Mouse (Mus musculus) neural tube, embryonic 15.5 days (tissue): Measurements from ENCODE around the gene Stil. TPM values are rescaled to one million over a fixed set of nuclear protein-coding genes. Genes with fewer than 3 reads are reported as not detected.
A peak's percentile ranks its signal among the peaks of the same experiment; 100 is the strongest.
"Not testable (repeated sequence)": the region's sequence is repeated elsewhere in the genome, so short reads cannot be mapped to it uniquely, and the experiment has no call there.

Source experiments
- ATAC-seq: fragments of 200-750 bp; cut with Nextera tagmentation; 2 replicates; pipeline ENCODE4 v1.8.0; 2017; ENCODE audit warnings: mild to moderate bottlenecking, moderate TSS enrichment, moderate library complexity; ENCODE audit not compliant: low FRiP score
- H3K27ac ChIP-seq: fragments of 300-500 bp; sonication (generic); replicated peaks from 2 replicates; pipeline ENCODE4 v1.5.1; 2015; ENCODE audit warnings: mild to moderate bottlenecking, inconsistent platforms
- H3K27me3 ChIP-seq: fragments of 300-500 bp; sonication (generic); replicated peaks from 2 replicates; pipeline ENCODE4 v1.6.1; 2015; ENCODE audit warnings: inconsistent platforms
- H3K36me3 ChIP-seq: fragments of 300-500 bp; sonication (generic); 2 replicates; pipeline ENCODE4 v1.6.1; 2015; ENCODE audit warnings: inconsistent platforms
- H3K4me1 ChIP-seq: fragments of 300-500 bp; sonication (generic); 2 replicates; pipeline ENCODE4 v1.6.1; 2015; ENCODE audit warnings: inconsistent platforms
- H3K4me2 ChIP-seq: fragments of 300-500 bp; sonication (generic); 2 replicates; pipeline ENCODE4 v1.6.1; 2015; ENCODE audit warnings: inconsistent platforms, mild to moderate bottlenecking, moderate library complexity
- H3K4me3 ChIP-seq: fragments of 300-500 bp; sonication (generic); replicated peaks from 2 replicates; pipeline ENCODE4 v1.5.1; 2015; ENCODE audit warnings: mild to moderate bottlenecking, inconsistent platforms
- H3K9ac ChIP-seq: fragments of 300-500 bp; sonication (generic); replicated peaks from 2 replicates; pipeline ENCODE4 v1.6.1; 2015; ENCODE audit warnings: mild to moderate bottlenecking, inconsistent platforms
- H3K9me3 ChIP-seq: fragments of 300-500 bp; sonication (generic); replicated peaks from 2 replicates; pipeline ENCODE4 v1.6.1; 2016; ENCODE audit warnings: inconsistent platforms
- WGBS: fragments of 180-500 bp; shearing (Covaris S2); methylation state at CpG from one replicate; pipeline ENCODE4 v1.1.7; 2015; ENCODE audit warnings: mixed read lengths; 5-methylcytosine and 5-hydroxymethylcytosine counted together
- polyA plus RNA-seq: library from polyadenylated mRNA; unstranded; fragments of >200 nt; fragmentation: Nextera tagmentation; extraction: Ambion mirVana; gene quantifications from 2 replicates; pipeline ENCODE4 v1.2.1, GENCODE M21; 2015

Gene Stil
- polyA plus RNA-seq = 1.1 and 5.5 TPM in 2 replicates

DNA sequence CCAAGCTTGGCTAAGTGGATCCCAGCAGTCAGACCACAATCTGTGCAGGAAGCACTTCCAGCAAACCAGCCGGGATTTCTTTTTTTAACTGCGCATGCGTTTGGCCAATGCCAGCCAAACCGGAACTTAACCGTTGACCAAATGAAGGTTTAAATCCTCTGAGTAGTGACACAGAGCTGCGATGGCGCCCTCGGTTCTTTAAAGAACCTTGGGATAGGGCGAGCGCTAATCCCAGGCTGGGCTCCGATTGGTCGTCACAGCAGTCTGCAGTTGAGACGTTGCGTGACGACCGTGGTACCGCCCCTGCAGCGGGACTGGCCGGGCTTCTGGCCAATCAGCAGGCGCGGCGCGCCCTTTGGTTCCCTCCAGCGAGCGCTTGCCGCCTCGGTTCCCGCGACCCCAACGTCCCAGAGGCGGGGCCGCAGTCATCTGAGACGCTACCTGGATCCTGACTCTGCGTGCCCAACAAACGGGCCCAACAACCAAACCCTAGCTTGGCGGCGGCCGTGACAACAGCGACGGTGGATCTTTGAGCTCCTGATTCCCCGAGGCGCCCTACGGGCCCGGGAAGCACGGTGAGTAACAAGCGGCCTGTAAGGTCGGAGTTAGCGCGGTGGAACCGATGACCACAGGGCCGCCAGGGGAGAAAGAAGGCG, at the start of gene Stil:
Gene Stil (plus strand): TSS at position 387 of the 656 bp plus-strand sequence.
- Histone ChIP-seq H3K4me3 (peak within 1 kb of the TSS; percentile 53), H3K9ac (peak within 1 kb of the TSS; percentile 71), H3K4me2 (peak within 1 kb of the TSS; percentile 76), H3K27me3 (0 out of 2 replicates have a peak, but pooled peaks cover 3% of the 10 kb centered on the region), H3K9me3 (no peaks in the 10 kb centered on the region), H3K4me1 (peaks cover 8% of the 10 kb centered on the region), H3K27ac (peak within 1 kb of the TSS; percentile 95), H3K36me3 (no peaks in the 10 kb centered on the region)
- ATAC-seq = peak; percentile 100
- WGBS = under 1% methylated on average over 52 of the region's 52 CpGs

DNA sequence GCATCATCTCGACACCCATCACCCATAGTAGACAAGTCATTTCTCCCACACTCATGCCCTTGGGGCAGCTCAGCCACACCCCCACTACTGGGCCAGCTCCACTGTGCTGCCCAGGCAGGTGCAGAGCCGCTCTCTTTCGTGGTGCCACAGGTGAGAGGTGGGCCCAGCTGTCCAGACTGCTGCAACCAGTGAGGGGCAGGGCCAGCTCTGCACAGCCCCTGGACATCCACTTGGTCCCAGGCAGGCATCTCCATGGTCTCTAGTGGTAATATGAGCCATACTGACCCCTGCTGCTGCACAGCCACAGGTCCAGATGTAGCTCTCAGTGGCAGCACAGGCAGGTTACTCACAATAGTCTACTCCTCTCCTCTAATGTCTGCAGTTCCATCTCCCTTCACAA, 46.8 kb upstream of the Stil start:
- ATAC-seq = no peak
- Histone ChIP-seq H3K27me3 (peaks cover 4% of the 10 kb centered on the region), H3K4me1 (no peaks in the 10 kb centered on the region), H3K36me3 (peaks cover 3% of the 10 kb centered on the region; the same call in 1 of the 2 replicates), H3K27ac (no peak overlapping the region), H3K4me2 (no peak overlapping the region), H3K9me3 (no peaks in the 10 kb centered on the region), H3K4me3 (no peak overlapping the region), H3K9ac (no peak overlapping the region)
- 85% methylated on average over 3 of the region's 3 CpGs for WGBS

DNA sequence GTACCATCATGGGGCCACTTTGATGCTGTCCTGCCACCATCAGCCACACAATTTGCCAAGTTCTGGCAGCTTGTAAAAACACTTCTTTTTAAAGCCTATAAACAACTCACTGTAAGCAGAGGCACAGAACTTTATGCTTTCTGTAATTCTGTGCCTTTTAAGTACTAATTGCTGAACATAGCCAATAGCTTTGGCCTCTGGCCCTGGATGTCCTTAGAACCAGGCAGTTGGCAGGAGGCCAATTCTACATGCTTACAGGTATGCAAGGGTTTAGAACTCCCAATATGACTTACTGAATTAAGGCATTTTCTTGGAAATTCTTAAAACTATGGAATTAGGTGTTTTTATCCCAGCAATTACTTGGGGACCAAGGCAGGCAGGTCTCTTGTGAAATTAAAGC, 42.6 kb upstream of the Stil start:
- Histone ChIP-seq H3K9me3 (no peaks in the 10 kb centered on the region), H3K36me3 (peaks cover 9% of the 10 kb centered on the region), H3K4me1 (no peaks in the 10 kb centered on the region), H3K4me2 (no peak overlapping the region), H3K27me3 (no peaks in the 10 kb centered on the region), H3K9ac (no peak overlapping the region), H3K4me3 (no peak overlapping the region), H3K27ac (no peak overlapping the region)
- ATAC-seq = no peak

DNA sequence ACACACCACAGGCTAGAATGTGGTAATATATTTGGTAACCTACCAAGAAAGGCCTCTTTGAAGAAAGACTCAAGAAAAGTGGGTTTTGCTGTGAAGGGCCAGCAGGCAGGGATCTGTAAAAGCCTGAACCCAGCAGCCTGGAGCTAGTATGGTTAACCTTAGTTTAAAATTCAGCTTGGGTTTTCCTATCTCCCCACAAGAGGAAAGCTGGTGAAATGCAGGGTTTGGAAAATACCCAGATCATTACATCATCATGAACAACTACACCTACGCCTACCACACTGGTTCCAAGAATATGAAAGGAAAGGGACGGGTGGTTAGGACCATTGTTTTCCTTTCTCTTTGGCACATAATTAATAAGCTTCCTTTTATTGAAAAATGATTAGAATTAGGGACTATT, 41.7 kb upstream of the Stil start:
- no peak overlapping the region for H3K9ac ChIP-seq
- H3K36me3 ChIP-seq = peaks cover 16% of the 10 kb centered on the region
- no peaks in the 10 kb centered on the region for H3K4me1 ChIP-seq
- H3K9me3 ChIP-seq = no peaks in the 10 kb centered on the region
- H3K4me2 ChIP-seq = no peak overlapping the region
- 82% methylated on average over 2 of the region's 2 CpGs for WGBS
- H3K27ac ChIP-seq = no peak overlapping the region
- H3K4me3 ChIP-seq = no peak overlapping the region
- no peaks in the 10 kb centered on the region for H3K27me3 ChIP-seq
- ATAC-seq = no peak

DNA sequence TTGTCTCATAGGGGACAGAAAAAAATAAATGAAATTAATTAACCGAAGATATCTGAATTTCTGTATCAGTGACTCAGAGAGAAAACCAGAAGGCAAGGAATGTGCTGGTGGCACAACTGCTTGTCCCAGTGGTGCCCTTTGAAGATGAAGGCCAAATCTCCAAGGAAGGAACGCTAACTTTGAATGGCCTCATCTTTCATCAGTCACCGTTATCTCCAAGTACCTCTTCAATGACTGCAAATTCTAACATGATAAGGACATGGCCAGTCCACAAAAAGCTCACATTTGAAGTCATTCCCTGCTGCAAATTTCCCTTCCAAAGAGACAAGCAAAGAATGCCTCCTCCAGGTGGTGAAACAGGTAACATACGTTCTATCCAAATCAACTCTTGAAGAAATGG, 41.2 kb upstream of the Stil start:
- H3K9ac ChIP-seq = no peak overlapping the region
- no peaks in the 10 kb centered on the region for H3K9me3 ChIP-seq
- H3K4me1 ChIP-seq = no peaks in the 10 kb centered on the region
- no peak overlapping the region for H3K4me2 ChIP-seq
- peaks cover 16% of the 10 kb centered on the region for H3K36me3 ChIP-seq
- H3K27me3 ChIP-seq = no peaks in the 10 kb centered on the region
- ATAC-seq = no peak
- no peak overlapping the region for H3K4me3 ChIP-seq
- 95% methylated on average over 4 of the region's 4 CpGs for WGBS
- H3K27ac ChIP-seq = no peak overlapping the region

DNA sequence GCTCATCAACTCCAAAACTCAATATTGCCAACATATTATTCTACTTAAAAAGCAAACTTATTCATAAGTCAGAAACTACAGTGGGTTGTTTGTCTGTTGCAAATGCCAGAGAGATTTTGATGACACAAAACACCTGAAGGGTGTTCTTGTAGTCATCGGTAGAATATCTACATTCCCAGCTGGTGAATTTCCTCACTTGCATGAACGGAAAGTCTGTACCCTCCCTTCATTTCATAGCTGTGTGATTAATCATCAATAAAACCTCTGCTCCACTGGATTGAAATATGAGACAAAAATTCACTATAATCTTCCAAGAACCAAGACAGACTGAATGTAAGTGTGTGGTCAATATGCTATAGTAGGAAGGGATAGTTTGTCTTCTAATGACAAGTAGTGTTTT, 40.4 kb upstream of the Stil start:
- Histone ChIP-seq H3K4me3 (no peak overlapping the region), H3K27ac (no peak overlapping the region), H3K9me3 (no peaks in the 10 kb centered on the region), H3K27me3 (no peaks in the 10 kb centered on the region), H3K4me1 (no peaks in the 10 kb centered on the region), H3K9ac (no peak overlapping the region), H3K36me3 (peaks cover 18% of the 10 kb centered on the region), H3K4me2 (no peak overlapping the region)
- ATAC-seq = no peak
- 96% methylated on average over 2 of the region's 2 CpGs for WGBS

DNA sequence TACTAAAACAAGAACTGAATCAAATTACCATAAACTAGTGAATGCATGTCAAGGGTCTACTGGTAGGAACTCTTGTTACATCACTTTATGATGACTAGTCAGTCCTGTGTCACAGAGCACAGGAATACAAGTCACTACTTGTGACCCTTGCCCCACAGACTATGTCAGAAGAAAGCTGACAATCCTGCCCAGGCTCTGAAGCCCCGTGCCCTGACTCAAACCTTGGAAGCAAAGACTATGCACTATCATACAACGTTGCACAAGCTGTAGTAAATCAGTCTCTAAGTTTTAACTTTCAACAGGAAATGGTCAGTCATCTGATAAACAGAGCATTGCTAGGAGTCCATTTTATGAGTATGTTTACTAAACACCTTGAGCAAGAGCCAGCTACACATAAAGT, 39.1 kb upstream of the Stil start:
- H3K36me3 ChIP-seq = peaks cover 32% of the 10 kb centered on the region
- not testable (repeated sequence) for H3K4me1 ChIP-seq, H3K9ac ChIP-seq, H3K27me3 ChIP-seq, H3K27ac ChIP-seq, ATAC-seq, H3K9me3 ChIP-seq, H3K4me3 ChIP-seq, H3K4me2 ChIP-seq
- 90% methylated on average over 2 of the region's 2 CpGs for WGBS

DNA sequence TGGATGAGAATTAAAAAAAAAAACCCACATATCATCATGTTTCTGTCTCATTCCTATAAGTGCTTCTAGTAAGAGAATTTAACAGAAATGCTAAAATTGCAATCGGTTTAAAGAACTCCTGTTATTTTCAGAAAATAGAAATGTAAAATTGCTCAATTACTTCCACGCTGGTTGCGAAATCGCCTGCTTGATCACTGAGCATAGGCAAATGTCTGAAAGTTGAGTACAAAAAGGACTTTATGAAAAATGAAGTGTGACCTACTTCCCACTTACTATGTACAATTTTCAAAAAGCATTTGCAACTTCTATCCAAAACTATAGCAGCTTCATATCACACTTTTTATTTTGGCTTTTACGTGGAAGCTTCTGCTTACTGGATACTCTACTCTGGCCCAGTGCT, 29.2 kb upstream of the Stil start:
- Histone ChIP-seq H3K36me3 (peaks cover 28% of the 10 kb centered on the region), H3K4me3 (no peak overlapping the region), H3K9me3 (no peaks in the 10 kb centered on the region), H3K4me2 (no peak overlapping the region), H3K27me3 (no peaks in the 10 kb centered on the region), H3K4me1 (no peaks in the 10 kb centered on the region), H3K9ac (no peak overlapping the region), H3K27ac (no peak overlapping the region)
- no peak for ATAC-seq
- 93% methylated on average over 5 of the region's 5 CpGs for WGBS

DNA sequence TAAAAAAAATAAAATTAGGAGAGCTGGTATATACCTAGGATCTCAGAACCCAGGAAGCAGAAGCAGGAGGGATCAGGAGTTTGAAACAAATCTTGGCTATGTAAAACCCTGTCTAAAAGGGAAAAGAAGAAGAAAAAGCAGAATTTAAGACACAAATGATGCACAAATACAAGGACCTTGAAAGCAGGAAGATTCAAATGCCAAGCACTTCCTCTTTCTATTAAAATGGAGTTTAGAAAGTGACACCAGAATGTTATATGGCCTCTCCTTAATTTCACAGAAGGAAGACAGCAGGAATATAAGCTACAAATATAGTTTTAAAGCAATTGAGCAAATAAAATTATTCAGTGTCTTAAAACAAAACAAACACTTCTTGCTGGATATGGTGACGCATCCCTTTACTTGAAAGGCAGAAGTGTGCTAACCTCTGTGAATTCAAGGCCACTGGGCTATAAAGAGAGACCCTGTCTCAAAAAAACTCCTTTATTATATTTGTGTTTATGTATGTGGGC, 26.7 kb upstream of the Stil start:
- no peak for ATAC-seq

DNA sequence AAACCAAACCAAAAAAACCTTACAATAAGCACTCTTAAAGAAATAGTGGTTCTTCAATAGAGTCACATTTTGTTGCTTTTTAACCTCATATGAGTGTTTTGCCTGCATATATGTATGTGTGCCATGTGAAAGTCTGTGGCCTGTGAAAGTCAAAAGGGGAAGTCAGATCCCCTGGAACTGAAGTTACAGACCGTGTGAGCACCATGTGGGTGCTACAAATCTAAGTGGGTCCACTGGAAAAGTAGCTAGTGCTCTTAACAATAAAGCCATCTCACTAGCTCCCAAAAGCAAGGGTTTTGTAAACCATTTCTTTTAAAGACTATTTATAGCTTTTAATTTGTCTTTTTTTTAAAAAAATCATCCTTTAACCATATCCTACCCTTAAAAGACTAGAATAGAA, 17.3 kb upstream of the Stil start:
- Histone ChIP-seq H3K4me3 (no peak overlapping the region), H3K27ac (no peak overlapping the region), H3K27me3 (no peaks in the 10 kb centered on the region), H3K4me1 (peaks cover 21% of the 10 kb centered on the region), H3K4me2 (no peak overlapping the region), H3K9ac (no peak overlapping the region), H3K9me3 (no peaks in the 10 kb centered on the region), H3K36me3 (no peaks in the 10 kb centered on the region)
- no peak for ATAC-seq
- 85% methylated on average over 1 of the region's 1 CpGs for WGBS

More for the DNA sequence above, 26.7 kb upstream of the Stil start:
- Histone ChIP-seq H3K27me3 (no peaks in the 10 kb centered on the region), H3K27ac (no peak overlapping the region), H3K9ac (no peak overlapping the region), H3K4me1 (no peaks in the 10 kb centered on the region), H3K4me3 (no peak overlapping the region), H3K9me3 (no peaks in the 10 kb centered on the region), H3K4me2 (no peak overlapping the region), H3K36me3 (peaks cover 6% of the 10 kb centered on the region)
- WGBS = 98% methylated on average over 1 of the region's 1 CpGs

DNA sequence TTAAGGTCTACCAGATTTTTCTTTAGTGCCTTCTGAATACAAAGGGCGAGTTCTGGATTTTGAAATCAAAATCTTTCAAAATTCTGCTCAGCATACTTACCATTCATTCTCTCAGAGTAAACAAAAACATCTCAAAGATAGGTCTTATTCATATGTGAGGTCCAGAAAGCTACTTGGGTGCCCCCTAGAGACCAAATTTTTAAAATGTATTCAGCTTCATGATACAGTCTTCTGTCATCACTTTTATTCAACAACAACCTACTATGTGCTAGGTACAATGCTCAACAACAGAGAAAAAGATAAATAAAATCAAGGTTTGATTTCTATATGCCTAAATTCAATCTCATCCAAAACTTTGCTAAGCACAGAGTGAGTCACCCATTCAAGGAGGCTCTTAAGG, 16.9 kb upstream of the Stil start:
- WGBS = 92% methylated on average over 1 of the region's 1 CpGs
- no peak overlapping the region for H3K9ac ChIP-seq
- H3K9me3 ChIP-seq = no peaks in the 10 kb centered on the region
- H3K4me1 ChIP-seq = peaks cover 25% of the 10 kb centered on the region
- H3K4me2 ChIP-seq = no peak overlapping the region
- no peak overlapping the region for H3K4me3 ChIP-seq
- no peak overlapping the region for H3K27ac ChIP-seq
- H3K27me3 ChIP-seq = no peaks in the 10 kb centered on the region
- H3K36me3 ChIP-seq = no peaks in the 10 kb centered on the region
- no peak for ATAC-seq

DNA sequence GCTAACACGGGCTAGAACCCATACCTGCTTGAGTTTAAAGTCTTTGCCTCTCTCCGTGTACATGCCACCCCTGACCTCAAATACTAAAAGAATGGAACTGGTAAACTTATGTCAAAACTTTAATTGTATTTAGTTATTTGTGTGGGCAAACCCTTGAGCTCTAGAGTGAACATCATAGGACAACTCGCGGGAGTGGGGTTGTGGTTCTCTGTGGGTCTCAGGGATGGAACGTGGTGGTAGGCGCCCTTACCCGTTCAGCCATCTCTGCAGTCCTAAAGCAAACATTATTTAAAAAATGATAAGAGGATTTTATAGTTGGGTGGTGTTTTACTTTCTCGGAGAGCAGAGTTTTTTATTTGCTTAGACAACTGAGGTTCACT, 13.8 kb upstream of the Stil start:
- peak; percentile 51 for ATAC-seq
- 0 out of 2 replicates have a peak, but pooled peaks cover 3% of the 10 kb centered on the region for H3K27me3 ChIP-seq
- H3K36me3 ChIP-seq = no peaks in the 10 kb centered on the region
- H3K9ac ChIP-seq = peak overlapping the region; percentile 97
- H3K27ac ChIP-seq = peak overlapping the region; percentile 100
- peak overlapping the region; percentile 93 for H3K4me3 ChIP-seq
- no peaks in the 10 kb centered on the region for H3K9me3 ChIP-seq
- WGBS = 2% methylated on average over 8 of the region's 8 CpGs
- H3K4me1 ChIP-seq = peaks cover 25% of the 10 kb centered on the region
- H3K4me2 ChIP-seq = peak overlapping the region; percentile 72
